Mouse (Mus musculus) brain, embryonic 18.5 days (tissue): ENCODE results near the gene Gars.

Source experiments
- DNase-seq: peaks from one replicate; pipeline ENCODE4 v3.0.0-alpha.2; 2012; ENCODE audit warnings: low read depth, low spot score

Gene Gars

GRCm38 (mm10) chr6:55037799-55038670 is at the start of gene Gars:
TSS of gene Gars (plus strand) at chr6:55038007.
- peak; percentile 74 for DNase-seq

- no peak for DNase-seq
Measured at GRCm38 (mm10) chr6:54988141-54988540, 49.7 kb upstream of the Gars start.

- no peak for DNase-seq
Measured at GRCm38 (mm10) chr6:54991189-54991588, 46.6 kb upstream of the Gars start.

- DNase-seq: no peak
Measured at GRCm38 (mm10) chr6:54992141-54992540, 45.7 kb upstream of the Gars start.

- peak; percentile 91 for DNase-seq
Measured at GRCm38 (mm10) chr6:54992734-54993260, 45.0 kb upstream of the Gars start, which contains the start of gene Ggct. TSS of gene Ggct (minus strand) at chr6:54992950.

- no peak for DNase-seq
Measured at GRCm38 (mm10) chr6:54996361-54996760, 41.4 kb upstream of the Gars start.

- DNase-seq: no peak
Measured at GRCm38 (mm10) chr6:54997726-54998125, 40.1 kb upstream of the Gars start.

- no peak for DNase-seq
Measured at GRCm38 (mm10) chr6:55001320-55001719, 36.5 kb upstream of the Gars start.

- DNase-seq: no peak
Measured at GRCm38 (mm10) chr6:55002438-55002837, 35.4 kb upstream of the Gars start.

- DNase-seq: no peak
Measured at GRCm38 (mm10) chr6:55003559-55003958, 34.2 kb upstream of the Gars start.

GRCm38 (mm10) chr6:55008401-55008800 is 29.4 kb upstream of the Gars start:
- DNase-seq: no peak

GRCm38 (mm10) chr6:55009391-55010230 is 28.2 kb upstream of the Gars start:
- no peak for DNase-seq

- DNase-seq: no peak
Measured at GRCm38 (mm10) chr6:55010330-55011091, 27.3 kb upstream of the Gars start.

- DNase-seq: no peak
Measured at GRCm38 (mm10) chr6:55012516-55012915, 25.3 kb upstream of the Gars start.

GRCm38 (mm10) chr6:55014184-55014583 is 23.6 kb upstream of the Gars start:
- DNase-seq: no peak

- no peak for DNase-seq
Measured at GRCm38 (mm10) chr6:55016236-55016635, 21.6 kb upstream of the Gars start.

GRCm38 (mm10) chr6:55016710-55017583 is 20.9 kb upstream of the Gars start:
- peak; percentile 68 for DNase-seq

- no peak for DNase-seq
Measured at GRCm38 (mm10) chr6:55018417-55018816, 19.4 kb upstream of the Gars start.

- no peak for DNase-seq
Measured at GRCm38 (mm10) chr6:55021806-55022205, 16.0 kb upstream of the Gars start.

GRCm38 (mm10) chr6:55027642-55028041 is 10.2 kb upstream of the Gars start:
- no peak for DNase-seq
